Mouse (Mus musculus) layer of hippocampus, adult 2 months (tissue): ENCODE data around the gene Klk8. TPM values are rescaled to one million over a fixed set of nuclear protein-coding genes. Genes with fewer than 3 reads are reported as not detected.

Source experiments
- DNase-seq, 2 experiments: peaks; one replicate each; pipeline ENCODE4 v3.0.0; 2022; ENCODE audit warnings: low spot score in 2 of 2
- H3K27ac ChIP-seq: fragments of 200-600 bp; 2 replicates; pipeline ENCODE4 v1.8.1; 2022
- H3K4me3 ChIP-seq: fragments of 200-600 bp; 2 replicates; pipeline ENCODE4 v1.8.1; 2022; ENCODE audit warnings: mild to moderate bottlenecking
- CTCF ChIP-seq: fragments of 200-600 bp; conservative IDR thresholded peaks from 2 replicates; pipeline ENCODE4 v1.8.1; 2022; ENCODE audit warnings: antibody characterized with exemption, mild to moderate bottlenecking, moderate library complexity
- total RNA-seq, 2 experiments: library from RNA; stranded (reverse); gene quantifications; 2 replicates each; pipeline ENCODE4 v1.2.3; 2021

Klk8 gene
- total RNA-seq, 2 experiments from 2014 or later, result 25.2 to 27.6 TPM

- TF ChIP-seq CTCF, result no peak
- DNase-seq, result no peak
- H3K4me3 ChIP-seq, result no peak overlapping the region
- no peak overlapping the region for H3K27ac ChIP-seq
Observed at GRCm38 (mm10) chr7:43815211-43815610, 17.8 kb downstream of the Klk8 start.

GRCm38 (mm10) chr7:43816746-43817145 lies 19.4 kb downstream of the Klk8 start:
- no peak for DNase-seq
- H3K27ac ChIP-seq, result no peak overlapping the region
- TF ChIP-seq CTCF, result no peak
- H3K4me3 ChIP-seq, result no peak overlapping the region

- no peak for DNase-seq
- no peak overlapping the region for H3K27ac ChIP-seq
- no peak overlapping the region for H3K4me3 ChIP-seq
- TF ChIP-seq CTCF, result no peak
Observed at GRCm38 (mm10) chr7:43821581-43821980, 24.2 kb downstream of the Klk8 start.

- TF ChIP-seq CTCF, result no peak
- DNase-seq, result no peak
- H3K4me3 ChIP-seq, result no peak within 1 kb of the TSS
- H3K27ac ChIP-seq, result no peak within 1 kb of the TSS
Observed at GRCm38 (mm10) chr7:43824199-43824598, 26.8 kb downstream of the Klk8 start, which contains the start of gene Klk6. TSS of gene Klk6 (plus strand) at chr7:43824499.

- DNase-seq, result no peak
- no peak overlapping the region for H3K27ac ChIP-seq
- TF ChIP-seq CTCF, result no peak
- H3K4me3 ChIP-seq, result no peak overlapping the region
Observed at GRCm38 (mm10) chr7:43826056-43826455, 28.7 kb downstream of the Klk8 start.

GRCm38 (mm10) chr7:43827706-43828105 lies 30.3 kb downstream of the Klk8 start:
- TF ChIP-seq CTCF, result no peak
- Histone ChIP-seq H3K4me3 (no peak overlapping the region), H3K27ac (no peak overlapping the region)
- DNase-seq, result no peak

GRCm38 (mm10) chr7:43829006-43829405 lies 31.6 kb downstream of the Klk8 start:
- TF ChIP-seq CTCF, result no peak
- DNase-seq, result no peak
- no peak overlapping the region for H3K4me3 ChIP-seq
- no peak overlapping the region for H3K27ac ChIP-seq

GRCm38 (mm10) chr7:43841701-43842100 lies 44.3 kb downstream of the Klk8 start, which contains the start of gene Klk5:
TSS of gene Klk5 (plus strand) at chr7:43841971.
- Histone ChIP-seq H3K27ac (no peak within 1 kb of the TSS), H3K4me3 (no peak within 1 kb of the TSS)
- no peak for TF ChIP-seq CTCF
- DNase-seq, result no peak

- no peak for TF ChIP-seq CTCF
- no peak overlapping the region for H3K27ac ChIP-seq
- H3K4me3 ChIP-seq, result no peak overlapping the region
- DNase-seq, result no peak
Observed at GRCm38 (mm10) chr7:43843801-43844200, 46.4 kb downstream of the Klk8 start.

GRCm38 (mm10) chr7:43851616-43852015 lies 54.2 kb downstream of the Klk8 start:
- DNase-seq, result no peak
- TF ChIP-seq CTCF, result no peak
- Histone ChIP-seq H3K4me3 (no peak overlapping the region), H3K27ac (no peak overlapping the region)

Other genes with a start within 250 kb of the Klk8 start
- gene Zfp658, start 235.3 kb upstream of the Klk8 start, total RNA-seq, result 1 to 10 TPM; 4.4 to 4.9 TPM
- gene Zfp719, start 218.0 kb upstream of the Klk8 start, total RNA-seq, result 10 to 100 TPM; 19.5 to 19.8 TPM
- gene Zfp819, start 190.4 kb upstream of the Klk8 start, total RNA-seq, result under 1 TPM in 1 of 2 experiments, not detected in 1; 0.27 TPM
- not detected for gene Ceacam18, start 162.9 kb upstream of the Klk8 start, total RNA-seq
- 1 to 10 TPM in 1 of 2 experiments, under 1 TPM in 1; 0.97 to 1.3 TPM for gene Siglece, start 137.4 kb upstream of the Klk8 start, total RNA-seq
- 10 to 100 TPM; 10.9 to 11.1 TPM for gene Ctu1, start 125.6 kb upstream of the Klk8 start, total RNA-seq
- not detected for gene Klk14, start 107.2 kb upstream of the Klk8 start, total RNA-seq
- gene Klk13, start 85.0 kb upstream of the Klk8 start, total RNA-seq, result not detected
- not detected for gene Klk12, start 28.7 kb upstream of the Klk8 start, total RNA-seq
- not detected for gene Klk11, start 23.0 kb upstream of the Klk8 start, total RNA-seq
- gene Klk10, start 16.5 kb upstream of the Klk8 start, total RNA-seq, result 1 to 10 TPM; 1.5 to 1.7 TPM
- gene Klk9, start 5.7 kb upstream of the Klk8 start, total RNA-seq, result not detected
- gene Klk7, start 13.7 kb downstream of the Klk8 start, total RNA-seq, result under 1 TPM; 0.25 to 0.26 TPM
- under 1 TPM in 1 of 2 experiments, not detected in 1; 0.87 TPM for gene Klk6, start 26.9 kb downstream of the Klk8 start, total RNA-seq
- gene Klk5, start 44.4 kb downstream of the Klk8 start, total RNA-seq, result not detected
- not detected for gene Klk4, start 83.6 kb downstream of the Klk8 start, total RNA-seq
- not detected for gene Klk15, start 136.2 kb downstream of the Klk8 start, total RNA-seq
- gene Klk1b8, start 153.1 kb downstream of the Klk8 start, total RNA-seq, result not detected
- gene Klk1b1, start 169.2 kb downstream of the Klk8 start, total RNA-seq, result not detected
- gene Klk1b9, start 178.5 kb downstream of the Klk8 start, total RNA-seq, result not detected
- gene Klk1b11, start 198.3 kb downstream of the Klk8 start, total RNA-seq, result not detected
- not detected for gene Klk1b26, start 214.6 kb downstream of the Klk8 start, total RNA-seq